Mouse (Mus musculus) liver, embryonic 16.5 days (tissue): ENCODE measurements around the gene Col19a1. TPM values are rescaled to one million over a fixed set of nuclear protein-coding genes. Genes with fewer than 3 reads are reported as not detected.

Source experiments
- ATAC-seq: fragments of 200-750 bp; cut with Nextera tagmentation; 2 replicates; pipeline ENCODE4 v1.8.0; 2017; ENCODE audit warnings: low read depth, mild to moderate bottlenecking, moderate number of reproducible peaks, moderate library complexity
- H3K27ac ChIP-seq: fragments of 300-500 bp; sonication (generic); 2 replicates; pipeline ENCODE4 v1.5.1; 2014; ENCODE audit warnings: mild to moderate bottlenecking, low read length
- H3K27me3 ChIP-seq: fragments of 300-500 bp; sonication (generic); 2 replicates; pipeline ENCODE4 v1.6.1; 2014; ENCODE audit warnings: low read depth, low read length, mixed read lengths; ENCODE audit not compliant: control insufficient read depth, insufficient read depth
- H3K36me3 ChIP-seq: fragments of 300-500 bp; sonication (generic); 2 replicates; pipeline ENCODE4 v1.6.1; 2014; ENCODE audit warnings: mild to moderate bottlenecking; ENCODE audit not compliant: control insufficient read depth, insufficient read depth
- H3K4me1 ChIP-seq: fragments of 300-500 bp; sonication (generic); 2 replicates; pipeline ENCODE4 v1.6.1; 2014; ENCODE audit warnings: low read depth, low read length, mixed read lengths; ENCODE audit not compliant: control insufficient read depth
- H3K4me2 ChIP-seq: fragments of 300-500 bp; sonication (generic); 2 replicates; pipeline ENCODE4 v1.6.1; 2014; ENCODE audit warnings: low read depth, low read length, mixed read lengths
- H3K4me3 ChIP-seq: fragments of 300-500 bp; sonication (generic); 2 replicates; pipeline ENCODE4 v1.5.1; 2014; ENCODE audit warnings: low read depth, mild to moderate bottlenecking, low read length
- H3K9ac ChIP-seq: fragments of 300-500 bp; sonication (generic); 2 replicates; pipeline ENCODE4 v1.6.1; 2014; ENCODE audit warnings: low read depth, low read length
- H3K9me3 ChIP-seq: fragments of 300-500 bp; sonication (generic); replicated peaks from 2 replicates; pipeline ENCODE4 v1.6.1; 2016; ENCODE audit warnings: low read length; ENCODE audit not compliant: control insufficient read depth
- WGBS: fragments of 180-500 bp; shearing (Covaris S2); extraction: QIAGEN DNeasy Blood & Tissue Kit; methylation state at CpG from one replicate; pipeline ENCODE4 v1.1.7; 2014; ENCODE audit not compliant: insufficient replicate concordance; 5-methylcytosine and 5-hydroxymethylcytosine counted together
- polyA plus RNA-seq: library from polyadenylated mRNA; unstranded; fragments of >200 nt; fragmentation: Nextera tagmentation; extraction: Ambion mirVana; gene quantifications from 2 replicates; pipeline ENCODE4 v1.2.1, GENCODE M21; 2015

The Col19a1 gene
- polyA plus RNA-seq, 1 experiment from 2014 or later: 0.09 TPM

DNA sequence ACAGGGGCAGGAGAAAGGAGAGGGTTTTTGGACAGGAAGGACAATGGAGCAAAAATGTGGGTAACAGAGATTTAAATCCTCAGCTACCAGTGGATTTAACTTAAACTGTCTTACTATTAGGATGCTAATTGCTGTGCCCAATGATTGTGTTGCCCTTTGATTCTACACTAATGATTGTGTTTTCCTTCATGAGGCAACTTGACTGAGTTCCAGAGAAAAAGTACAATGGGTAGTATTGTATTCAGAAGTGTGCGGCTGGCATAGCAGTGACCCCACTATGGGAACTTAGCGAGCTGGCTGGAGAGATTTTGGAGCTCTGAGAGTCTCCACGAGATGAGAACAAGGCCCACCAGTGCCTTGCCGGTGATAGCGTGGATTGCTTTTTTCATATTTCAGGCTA lies 159.0 kb downstream of the Col19a1 start:
- Histone ChIP-seq H3K36me3 (no peaks in the 10 kb centered on the region), H3K9me3 (no peaks in the 10 kb centered on the region), H3K4me3 (no peak overlapping the region), H3K9ac (no peak overlapping the region), H3K4me2 (no peak overlapping the region), H3K27me3 (no peaks in the 10 kb centered on the region), H3K4me1 (no peaks in the 10 kb centered on the region), H3K27ac (no peak overlapping the region)
- no peak for ATAC-seq
- WGBS: 72% methylated on average over 5 of the region's 5 CpGs

DNA sequence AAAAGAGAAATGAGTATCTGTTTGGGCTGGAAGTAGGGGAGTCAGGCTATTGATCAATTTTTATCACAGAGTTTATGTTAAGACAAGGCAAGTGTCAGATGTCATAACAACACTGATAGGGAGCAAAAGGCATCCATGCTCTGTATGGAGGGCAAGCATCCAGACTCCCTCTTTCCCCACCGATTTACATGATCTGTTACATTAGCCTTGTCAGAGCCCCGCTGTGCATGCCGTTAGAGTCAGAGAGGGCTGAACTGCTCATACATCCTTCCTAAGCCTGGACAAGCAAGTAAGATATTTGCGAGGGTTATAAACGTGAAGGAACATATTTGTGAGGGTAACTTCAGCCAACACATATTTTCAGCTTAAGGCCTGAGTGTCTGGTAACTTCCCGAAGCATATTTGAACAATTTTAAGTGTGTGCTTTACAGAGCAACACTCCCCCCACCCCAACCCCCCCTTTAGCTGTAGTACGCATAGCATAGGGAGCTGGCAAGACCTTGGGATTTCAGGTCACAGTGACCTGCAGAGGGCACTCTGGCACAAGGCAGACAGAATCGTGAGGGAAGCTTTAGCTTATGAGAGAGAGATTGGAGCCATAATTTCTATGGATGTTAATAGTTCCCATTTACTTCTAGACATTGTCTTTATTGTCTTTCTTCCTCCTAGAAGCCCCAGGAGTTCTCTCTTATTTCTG lies 209.0 kb downstream of the Col19a1 start:
- H3K4me2 ChIP-seq: no peak overlapping the region
- no peaks in the 10 kb centered on the region for H3K36me3 ChIP-seq
- no peaks in the 10 kb centered on the region for H3K9me3 ChIP-seq
- WGBS: 30% methylated on average over 8 of the region's 8 CpGs
- H3K27me3 ChIP-seq: no peaks in the 10 kb centered on the region
- H3K4me3 ChIP-seq: no peak overlapping the region
- no peak for ATAC-seq
- no peak overlapping the region for H3K27ac ChIP-seq
- no peaks in the 10 kb centered on the region for H3K4me1 ChIP-seq
- no peak overlapping the region for H3K9ac ChIP-seq

DNA sequence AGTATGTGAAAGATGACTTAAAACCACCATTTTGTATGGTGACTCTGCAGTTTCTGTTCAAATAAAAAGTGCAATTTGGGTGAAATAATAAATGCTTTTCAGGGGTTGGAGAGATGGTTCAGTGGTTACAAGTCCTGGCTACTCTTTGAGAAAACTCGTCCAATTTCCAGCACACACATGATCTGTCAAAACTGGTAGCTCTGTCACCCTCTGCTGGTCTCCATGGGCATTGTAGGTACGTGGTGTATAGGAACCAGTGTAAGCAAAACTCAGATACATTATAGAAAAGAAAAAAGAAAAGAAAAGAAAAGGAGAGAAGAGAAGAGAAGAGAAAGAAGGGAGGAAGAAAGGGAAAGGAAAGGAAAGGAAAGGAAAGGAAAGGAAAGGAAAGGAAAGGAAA lies 212.4 kb downstream of the Col19a1 start:
- no peak overlapping the region for H3K27ac ChIP-seq
- WGBS: 11% methylated on average over 2 of the region's 2 CpGs
- ATAC-seq: no peak

DNA sequence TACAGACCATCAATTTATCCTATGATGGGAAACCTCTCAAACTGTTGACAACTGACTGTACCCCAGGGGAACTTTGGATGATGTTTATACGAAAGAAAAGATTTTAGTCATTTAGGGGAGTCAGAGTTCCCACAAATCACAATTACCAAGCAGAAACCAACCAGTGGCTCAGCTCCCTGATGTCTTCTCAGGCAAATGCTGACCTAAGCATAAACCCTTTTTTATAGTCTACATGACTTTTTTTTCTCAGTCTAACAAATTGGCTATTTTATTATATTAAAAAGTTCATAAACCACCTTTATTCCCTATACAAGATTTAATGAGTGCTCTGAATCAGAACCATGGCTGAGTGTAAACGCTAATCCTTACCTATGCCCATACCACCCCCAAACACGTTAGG lies 213.6 kb downstream of the Col19a1 start:
- H3K9ac ChIP-seq: no peak overlapping the region
- no peak overlapping the region for H3K4me2 ChIP-seq

More for the DNA sequence above, 212.4 kb downstream of the Col19a1 start:
- no peak overlapping the region for H3K4me3 ChIP-seq
- no peak overlapping the region for H3K4me2 ChIP-seq
- no peaks in the 10 kb centered on the region for H3K9me3 ChIP-seq
- H3K27me3 ChIP-seq: no peaks in the 10 kb centered on the region
- H3K4me1 ChIP-seq: no peaks in the 10 kb centered on the region
- no peak overlapping the region for H3K9ac ChIP-seq
- H3K36me3 ChIP-seq: no peaks in the 10 kb centered on the region

DNA sequence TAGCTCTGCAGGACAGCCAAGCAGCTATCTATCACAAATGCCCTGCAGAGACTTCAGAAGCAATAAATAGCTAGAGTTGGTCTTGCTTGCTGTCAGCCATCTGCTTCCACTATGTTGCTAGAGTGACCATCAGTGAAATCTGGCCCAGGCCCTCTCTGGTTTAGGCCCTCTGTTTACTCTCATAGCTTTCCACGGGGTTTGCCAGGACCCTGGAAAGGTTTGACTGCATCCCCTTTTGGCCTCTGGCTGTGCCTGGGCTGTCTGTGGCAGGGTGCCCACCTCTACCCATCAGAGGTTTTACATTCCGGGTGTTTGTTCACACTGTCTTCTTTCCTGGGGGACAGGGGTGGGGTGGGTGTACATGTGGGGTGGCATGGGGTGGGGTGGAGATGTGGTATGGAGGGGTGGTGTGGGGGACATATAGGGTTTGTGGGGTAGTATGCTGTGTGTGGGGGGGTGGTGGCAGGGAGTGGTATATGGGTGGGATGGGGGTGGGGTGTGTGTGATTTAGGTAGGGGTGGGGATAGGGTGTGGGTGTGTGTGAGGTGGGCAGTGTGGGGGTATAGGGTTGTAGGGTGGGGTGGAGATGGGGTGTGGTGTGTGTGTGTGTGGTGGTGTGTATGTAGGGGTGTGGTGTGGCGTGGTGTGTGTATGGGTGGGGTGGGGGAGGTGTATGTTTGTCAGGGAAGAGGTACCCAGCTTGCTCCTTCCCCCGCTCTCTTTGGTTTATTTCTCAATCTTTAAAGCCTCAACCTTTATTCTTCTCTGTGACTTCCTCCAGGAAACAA lies 214.6 kb downstream of the Col19a1 start:
- WGBS: 35% methylated on average over 4 of the region's 4 CpGs
- Histone ChIP-seq H3K9ac (no peak overlapping the region), H3K4me1 (no peaks in the 10 kb centered on the region), H3K36me3 (no peaks in the 10 kb centered on the region), H3K9me3 (no peaks in the 10 kb centered on the region), H3K4me3 (no peak overlapping the region), H3K27ac (no peak overlapping the region), H3K27me3 (no peaks in the 10 kb centered on the region), H3K4me2 (no peak overlapping the region)
- no peak for ATAC-seq

More for the DNA sequence above, 213.6 kb downstream of the Col19a1 start:
- 56% methylated on average over 3 of the region's 3 CpGs for WGBS
- H3K36me3 ChIP-seq: no peaks in the 10 kb centered on the region
- H3K27ac ChIP-seq: no peak overlapping the region
- no peak overlapping the region for H3K4me3 ChIP-seq
- H3K4me1 ChIP-seq: no peaks in the 10 kb centered on the region
- H3K9me3 ChIP-seq: no peaks in the 10 kb centered on the region
- no peak for ATAC-seq
- H3K27me3 ChIP-seq: no peaks in the 10 kb centered on the region

DNA sequence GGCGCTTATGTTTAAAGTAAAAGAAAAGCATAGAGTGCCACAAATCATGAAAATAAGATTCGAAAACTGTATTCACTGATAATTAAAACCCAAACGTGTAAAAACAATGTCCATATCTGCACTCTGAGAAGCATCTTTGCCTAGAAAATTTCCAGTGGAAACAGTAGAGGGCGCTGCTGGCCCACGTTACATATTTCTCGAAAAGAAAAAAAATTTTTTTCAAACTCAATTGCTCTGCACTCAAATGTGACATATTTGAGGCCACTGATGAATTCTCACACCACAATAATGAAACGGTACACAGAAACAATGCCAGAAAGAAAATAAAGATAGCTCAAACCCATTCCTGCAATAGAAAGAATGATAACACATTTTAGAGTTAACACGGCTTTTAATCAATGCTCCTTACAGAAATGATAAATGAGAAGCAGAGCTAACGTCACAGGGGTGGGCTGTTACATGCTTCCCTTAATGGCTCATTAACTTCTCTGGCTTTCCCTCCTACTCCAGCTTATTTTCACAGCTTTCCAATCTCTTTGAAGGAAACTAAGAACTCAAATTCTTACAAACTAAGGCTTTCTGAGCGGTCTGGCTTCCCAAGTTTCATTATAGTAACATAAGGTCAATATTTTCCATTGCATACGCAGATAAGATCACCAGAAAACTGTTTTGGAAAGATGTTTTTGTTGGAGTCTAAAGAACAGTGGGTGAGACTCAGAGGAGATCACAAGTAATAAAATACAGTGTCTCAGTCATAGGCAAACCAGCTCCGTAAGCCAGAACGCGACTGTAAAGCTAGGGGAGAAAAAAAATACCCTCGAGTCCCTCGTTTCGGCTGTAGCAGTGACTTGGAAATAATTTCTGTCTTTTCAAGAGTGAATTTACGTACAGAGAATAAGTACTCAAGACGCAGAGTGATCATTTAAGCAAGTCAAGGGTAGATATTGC lies 219.4 kb downstream of the Col19a1 start:
- 42% methylated on average over 19 of the region's 19 CpGs for WGBS
- no peaks in the 10 kb centered on the region for H3K36me3 ChIP-seq
- H3K4me3 ChIP-seq: no peak overlapping the region
- no peak overlapping the region for H3K27ac ChIP-seq
- no peaks in the 10 kb centered on the region for H3K4me1 ChIP-seq
- no peak overlapping the region for H3K9ac ChIP-seq
- ATAC-seq: no peak
- H3K27me3 ChIP-seq: no peaks in the 10 kb centered on the region
- no peaks in the 10 kb centered on the region for H3K9me3 ChIP-seq
- no peak overlapping the region for H3K4me2 ChIP-seq

DNA sequence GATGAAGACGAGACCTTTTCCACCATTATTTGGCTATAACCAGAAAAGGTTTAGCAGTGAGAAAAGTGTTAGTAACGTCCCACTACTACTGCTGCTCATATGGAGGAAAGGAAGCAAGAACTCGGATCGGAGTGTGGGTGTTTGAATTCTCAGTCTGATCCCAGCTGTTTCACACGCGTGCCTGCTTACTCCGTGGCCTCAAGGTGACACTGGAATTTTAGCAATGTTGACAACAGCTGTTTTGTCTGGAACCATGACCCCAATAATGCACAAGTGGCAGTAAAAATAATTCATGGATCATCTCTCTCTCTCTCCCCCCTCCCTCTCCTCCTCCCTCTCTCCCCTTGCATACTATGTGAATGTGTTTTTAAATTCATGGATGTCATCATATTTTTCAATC lies 222.5 kb downstream of the Col19a1 start:
- Histone ChIP-seq H3K36me3 (no peaks in the 10 kb centered on the region), H3K27me3 (no peaks in the 10 kb centered on the region), H3K9ac (no peak overlapping the region), H3K4me3 (no peak overlapping the region), H3K9me3 (no peaks in the 10 kb centered on the region), H3K27ac (no peak overlapping the region), H3K4me2 (no peak overlapping the region), H3K4me1 (no peaks in the 10 kb centered on the region)
- WGBS: 57% methylated on average over 7 of the region's 7 CpGs
- ATAC-seq: no peak

DNA sequence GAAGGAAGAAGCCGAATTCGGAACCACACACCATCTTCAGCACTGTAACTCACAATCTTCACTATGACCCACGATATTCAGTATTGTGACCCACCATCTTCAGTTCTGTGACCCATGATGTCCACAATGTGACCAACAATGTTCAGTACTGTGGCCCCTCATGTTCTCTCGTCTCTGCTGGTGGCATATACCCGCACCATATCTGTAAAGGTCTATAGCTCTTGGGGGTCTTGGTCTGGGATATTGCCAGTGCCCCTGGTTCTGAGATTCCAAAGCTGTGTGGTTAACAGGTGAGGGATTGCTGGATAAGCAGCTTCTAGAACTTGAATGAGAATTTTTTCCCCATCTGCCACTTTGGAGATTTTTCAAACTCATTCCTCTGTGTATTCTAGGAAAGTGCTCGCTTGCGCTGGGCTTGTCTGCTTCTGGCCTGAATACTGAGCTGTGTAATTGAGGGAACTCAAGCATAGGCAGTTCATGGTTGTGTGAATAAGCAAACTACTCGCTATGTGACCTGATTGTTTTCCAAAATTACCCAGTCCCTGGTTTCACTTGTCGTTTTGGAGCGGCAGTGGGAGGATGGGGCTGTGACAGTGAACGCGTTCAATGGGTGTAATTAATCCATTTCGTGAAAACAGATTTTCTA lies 225.2 kb downstream of the Col19a1 start:
- Histone ChIP-seq H3K27me3 (no peaks in the 10 kb centered on the region), H3K27ac (no peak overlapping the region), H3K9me3 (no peaks in the 10 kb centered on the region), H3K9ac (no peak overlapping the region), H3K4me1 (no peaks in the 10 kb centered on the region), H3K36me3 (no peaks in the 10 kb centered on the region), H3K4me3 (no peak overlapping the region), H3K4me2 (no peak overlapping the region)
- 72% methylated on average over 13 of the region's 13 CpGs for WGBS
- ATAC-seq: no peak
